Mouse (Mus musculus) CH12.LX (cell line): ENCODE data around the gene Mrps2. TPM values are rescaled to one million over a fixed set of nuclear protein-coding genes. Genes with fewer than 3 reads are reported as not detected.
A peak's percentile ranks its signal among the peaks of the same experiment; 100 is the strongest.

Experiments
- DNase-seq: peaks from one replicate; pipeline ENCODE4 v3.0.0-alpha.2; 2013; ENCODE audit errors: extremely low read depth
- H3K27ac ChIP-seq: 2 replicates; pipeline ENCODE4 v1.5.1; 2012; ENCODE audit warnings: low read depth, mild to moderate bottlenecking, control low read depth, moderate library complexity; ENCODE audit not compliant: insufficient read depth
- H3K27me3 ChIP-seq: replicated peaks from 2 replicates; pipeline ENCODE3; 2012; ENCODE audit warnings: inconsistent platforms
- H3K36me3 ChIP-seq, 2 experiments: replicated peaks in 1 of 2; 2 replicates each; pipeline versions ENCODE3 to v1.6.1; 2012; ENCODE audit warnings: inconsistent platforms in 1 of 2, low read length in 1 of 2, mild to moderate bottlenecking in 1 of 2, mixed read lengths in 1 of 2, moderate library complexity in 1 of 2; ENCODE audit not compliant: control insufficient read depth in 1 of 2, insufficient read depth in 1 of 2
- H3K4me1 ChIP-seq, 2 experiments: 2 replicates each; pipeline ENCODE4 v1.6.1; 2012; ENCODE audit warnings: inconsistent platforms in 1 of 2, moderate library complexity in 1 of 2; ENCODE audit not compliant: insufficient read depth in 2 of 2, control insufficient read depth in 1 of 2
- H3K4me2 ChIP-seq: 2 replicates; pipeline ENCODE4 v1.6.1; 2012; ENCODE audit warnings: low read depth, mild to moderate bottlenecking, control low read depth; ENCODE audit not compliant: poor library complexity, insufficient read depth, severe bottlenecking
- H3K4me3 ChIP-seq, 3 experiments: fragments of 150-350 bp in 1 of 3; sonication (generic) in 1 of 3; replicated peaks in 1 of 3; 2 replicates each; pipeline versions ENCODE3 to v1.5.1; 2011 to 2012; ENCODE audit warnings: low read depth in 2 of 3, low read length in 2 of 3, mild to moderate bottlenecking in 2 of 3, moderate library complexity in 2 of 3, control low read depth in 1 of 3, improper control_type of control experiment in 1 of 3, inconsistent platforms in 1 of 3, mixed read lengths in 1 of 3; ENCODE audit not compliant: poor library complexity in 1 of 3
- H3K79me2 ChIP-seq: replicated peaks from 2 replicates; pipeline ENCODE4 v1.6.1; 2012; ENCODE audit warnings: mild to moderate bottlenecking, moderate library complexity; ENCODE audit not compliant: control insufficient read depth, poor library complexity, insufficient read depth, severe bottlenecking; ENCODE audit errors: extremely low read depth
- H3K9ac ChIP-seq: 2 replicates; pipeline ENCODE4 v1.6.1; 2012; ENCODE audit warnings: low read depth, mild to moderate bottlenecking, control low read depth, moderate library complexity; ENCODE audit not compliant: insufficient read depth
- H3K9me3 ChIP-seq: replicated peaks from 2 replicates; pipeline ENCODE3; 2012; ENCODE audit warnings: low read length, inconsistent platforms, mixed read lengths
- BHLHE40 ChIP-seq: IDR thresholded peaks from 2 replicates; pipeline ENCODE4 v1.6.1; 2011; ENCODE audit warnings: mild to moderate bottlenecking, low read depth, low read length, improper control_type of control experiment
- CTCF ChIP-seq, 2 experiments: IDR thresholded peaks in 1 of 2; conservative IDR thresholded peaks in 1 of 2; 2 replicates each; pipeline ENCODE4 v1.5.1; 2011 to 2012; ENCODE audit warnings: low read depth in 2 of 2, low read length in 2 of 2, improper control_type of control experiment in 1 of 2, inconsistent platforms in 1 of 2, mild to moderate bottlenecking in 1 of 2, moderate library complexity in 1 of 2
- EP300 ChIP-seq: IDR thresholded peaks from 2 replicates; pipeline ENCODE4 v1.6.1; 2011; ENCODE audit warnings: low read length, improper control_type of control experiment
- IRF4 ChIP-seq: IDR thresholded peaks from 2 replicates; pipeline ENCODE4 v1.6.1; 2014; ENCODE audit warnings: low read depth, mild to moderate bottlenecking, inconsistent platforms, low read length, improper control_type of control experiment
- KAT2A ChIP-seq: IDR thresholded peaks from 2 replicates; pipeline ENCODE4 v1.6.1; 2012; ENCODE audit warnings: low read length, improper control_type of control experiment, inconsistent platforms; ENCODE audit not compliant: insufficient replicate concordance
- MAX ChIP-seq: IDR thresholded peaks from 2 replicates; pipeline ENCODE4 v1.6.1; 2011; ENCODE audit warnings: low read length, improper control_type of control experiment
- MAZ ChIP-seq: IDR thresholded peaks from 2 replicates; pipeline ENCODE4 v1.6.1; 2012; ENCODE audit warnings: low read depth, mild to moderate bottlenecking, inconsistent platforms, low read length, improper control_type of control experiment, moderate library complexity
- MEF2A ChIP-seq: IDR thresholded peaks from 2 replicates; pipeline ENCODE4 v1.6.1; 2014; ENCODE audit warnings: low read depth, mild to moderate bottlenecking, inconsistent platforms, low read length, improper control_type of control experiment, borderline replicate concordance
- NRF1 ChIP-seq: IDR thresholded peaks from 2 replicates; pipeline ENCODE4 v1.6.1; 2014; ENCODE audit warnings: low read depth, mild to moderate bottlenecking, inconsistent platforms, low read length, improper control_type of control experiment, moderate library complexity
- PAX5 ChIP-seq: IDR thresholded peaks from 2 replicates; pipeline ENCODE4 v1.6.1; 2012; ENCODE audit warnings: low read length, inconsistent platforms, mixed read lengths
- SIN3A ChIP-seq: IDR thresholded peaks from 2 replicates; pipeline ENCODE4 v1.6.1; 2012; ENCODE audit warnings: low read length, improper control_type of control experiment, inconsistent platforms
- SMC3 ChIP-seq: IDR thresholded peaks from 2 replicates; pipeline ENCODE4 v1.6.1; 2011; ENCODE audit warnings: low read depth, low read length, improper control_type of control experiment
- TBP ChIP-seq: conservative IDR thresholded peaks from 2 replicates; pipeline ENCODE4 v1.6.1; 2011; ENCODE audit warnings: low read depth, low read length, improper control_type of control experiment
- TCF12 ChIP-seq: IDR thresholded peaks from 2 replicates; pipeline ENCODE4 v1.6.1; 2014; ENCODE audit warnings: low read depth, mild to moderate bottlenecking, inconsistent platforms, low read length, improper control_type of control experiment
- UBTF ChIP-seq: IDR thresholded peaks from 2 replicates; pipeline ENCODE4 v1.6.1; 2012; ENCODE audit warnings: low read depth, mild to moderate bottlenecking, inconsistent platforms, low read length, improper control_type of control experiment, moderate library complexity
- USF1 ChIP-seq: IDR thresholded peaks from 2 replicates; pipeline ENCODE4 v1.6.1; 2014; ENCODE audit warnings: low read depth, mild to moderate bottlenecking, inconsistent platforms, low read length, improper control_type of control experiment
- ZC3H11A ChIP-seq: IDR thresholded peaks from 2 replicates; pipeline ENCODE4 v1.6.1; 2012; ENCODE audit warnings: low read depth, mild to moderate bottlenecking, inconsistent platforms, low read length, improper control_type of control experiment
- ZKSCAN1 ChIP-seq: IDR thresholded peaks from 2 replicates; pipeline ENCODE4 v1.6.1; 2012; ENCODE audit warnings: low read depth, inconsistent platforms, low read length, improper control_type of control experiment, borderline replicate concordance
- dilution Hi-C: fragments of 300-500 bp; cut with MboI; formaldehyde crosslinking; loops from 2 replicates; pipeline ENCODE4 v1.14.3; 2020; ENCODE audit warnings: low sequenced_read_pairs; ENCODE audit not compliant: extremely low pct_unique_long_range_greater_than_20kb, extremely low pct_ligation_motif_present
- in situ Hi-C: fragments of 300-500 bp; cut with MboI; formaldehyde crosslinking; loops from 3 replicates; pipeline ENCODE4 v1.14.3; 2019; ENCODE audit warnings: low sequenced_read_pairs, low pct_ligation_motif_present, low pct_unique_long_range_greater_than_20kb, mixed read lengths
- polyA plus RNA-seq: library from polyadenylated mRNA; unstranded; fragments of >175 nt; gene quantifications from 2 replicates; pipeline ENCODE4 v1.2.1, GENCODE M21; 2012; ENCODE audit warnings: low read depth; ENCODE audit not compliant: insufficient read length
- total RNA-seq, 2 experiments: library from RNA; depleted of rRNA; stranded (reverse); fragments of 300-350 nt in 1 of 2; fragments of >200 nt in 1 of 2; gene quantifications; 2 replicates each; pipeline ENCODE4 v1.2.3; 2012 to 2014

Mrps2 gene
- total and polyA plus RNA-seq, 3 experiments = 21.3 to 78.5 (median 46.6) TPM

DNA sequence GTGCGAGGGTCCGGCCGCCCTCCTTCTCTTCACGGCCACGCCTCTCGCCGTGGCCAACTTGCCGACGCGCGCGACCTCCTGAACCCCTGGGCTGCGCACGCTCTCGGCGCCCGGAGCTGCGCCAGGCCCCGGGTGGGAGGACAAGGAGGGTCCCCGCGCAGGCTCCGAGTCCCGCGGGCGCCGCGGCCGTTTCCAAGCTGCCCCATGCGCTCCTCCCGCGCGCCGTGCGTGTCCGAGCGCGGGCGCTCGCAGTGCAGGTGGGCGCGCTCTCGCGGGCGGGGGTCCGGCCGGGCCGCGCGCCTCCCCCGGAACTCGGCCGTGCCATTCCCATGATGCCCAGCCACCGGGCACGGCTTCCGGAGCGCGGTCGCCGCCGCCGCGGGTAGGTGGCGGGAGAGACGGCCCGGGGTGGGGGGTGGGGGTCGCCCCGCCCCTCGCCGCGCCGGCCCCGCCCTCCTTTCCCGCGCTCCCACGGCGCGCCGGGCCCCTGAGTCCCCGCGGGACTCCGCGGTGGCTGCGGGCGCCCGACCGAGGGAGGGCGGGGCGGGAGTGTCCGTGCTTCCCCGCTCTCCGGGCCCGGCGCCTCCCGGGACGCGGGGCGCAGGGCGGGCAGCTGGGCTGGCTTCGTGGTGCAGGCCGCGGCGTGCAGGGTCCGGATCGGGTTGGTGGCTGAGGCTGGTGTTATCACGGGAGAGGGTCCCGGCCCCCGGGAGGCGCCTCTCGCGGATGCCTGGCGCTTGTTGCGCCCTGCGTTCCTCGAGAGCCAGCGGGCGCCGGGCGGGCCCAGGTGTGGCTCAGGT is 21.2 kb upstream of the Mrps2 start, which contains the start of gene Ppp1r26:
Ppp1r26 (plus strand) TSS at position 286 of the 800 bp plus-strand sequence.
- TF ChIP-seq SIN3A (no peak), USF1 (no peak), ZC3H11A (no peak), MAZ (no peak), IRF4 (no peak)
- no peaks in the 10 kb centered on the region for H3K79me2 ChIP-seq
- dilution Hi-C loops = no loop called here
- peak within 1 kb of the TSS in 1 of 3 experiments; percentile 18 for H3K4me3 ChIP-seq
- peak within 1 kb of the TSS; percentile 6 for H3K4me2 ChIP-seq
- DNase-seq = no peak
- H3K27ac ChIP-seq = no peak within 1 kb of the TSS
- H3K9ac ChIP-seq = no peak within 1 kb of the TSS
- H3K9me3 ChIP-seq = peaks cover 9% of the 10 kb centered on the region
- H3K27me3 ChIP-seq = peaks cover 53% of the 10 kb centered on the region
- no peaks in the 10 kb centered on the region for H3K36me3 ChIP-seq
- in situ Hi-C loops = no loop called here
- no peaks in the 10 kb centered on the region for H3K4me1 ChIP-seq

DNA sequence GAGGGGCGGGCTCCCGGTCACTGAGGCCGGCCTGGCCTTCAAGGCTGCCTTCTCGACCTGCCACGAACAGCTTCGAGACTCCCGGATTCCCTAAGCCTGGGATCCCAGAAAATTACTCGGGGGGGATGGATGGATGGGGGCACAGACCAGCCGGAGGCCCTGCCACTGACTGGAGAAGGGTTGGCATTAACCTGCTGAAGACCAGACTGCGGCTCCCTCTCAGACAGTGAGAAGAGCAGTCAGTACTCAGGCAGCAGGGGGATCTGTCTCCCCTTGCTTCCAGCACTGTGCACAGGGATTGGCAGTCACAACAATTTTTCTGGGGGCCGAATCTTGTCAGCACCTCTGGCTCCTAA is 20.6 kb upstream of the Mrps2 start:
- Histone ChIP-seq H3K4me3 (no peak overlapping the region), H3K9ac (no peak overlapping the region), H3K4me1 (no peaks in the 10 kb centered on the region), H3K27me3 (peaks cover 59% of the 10 kb centered on the region), H3K4me2 (no peak overlapping the region), H3K79me2 (no peaks in the 10 kb centered on the region), H3K27ac (no peak overlapping the region), H3K36me3 (no peaks in the 10 kb centered on the region), H3K9me3 (peaks cover 9% of the 10 kb centered on the region)
- TF ChIP-seq MAX (no peak), SMC3 (no peak), KAT2A (no peak), MEF2A (no peak), TBP (no peak), BHLHE40 (no peak), CTCF (conservative IDR thresholded peaks at IDR 0.05 in 1 of 2, IDR thresholded peaks at IDR 0.05 in 1 of 2; ENCODE audit: low read depth in 2 of 2, low read length in 2 of 2) (no peak), PAX5 (no peak), TCF12 (no peak), NRF1 (no peak), ZKSCAN1 (no peak), UBTF (no peak), EP300 (no peak)
- dilution Hi-C loops (no loop called here), in situ Hi-C loops (no loop called here)
- DNase-seq = no peak
